Mouse (Mus musculus) cerebellum, adult 9-11 months (tissue): ENCODE measurements at regions not wholly inside any gene's neighbourhood (a gene's known extent, or its start where the extent isn't known, plus 50 kb on each side); places are given as distances from the start of the nearest gene placed in this dataset.
A peak's percentile ranks its signal among the peaks of the same experiment; 100 is the strongest.

Source experiments
- DNase-seq: peaks from one replicate; pipeline ENCODE4 v3.0.0; 2022

DNA sequence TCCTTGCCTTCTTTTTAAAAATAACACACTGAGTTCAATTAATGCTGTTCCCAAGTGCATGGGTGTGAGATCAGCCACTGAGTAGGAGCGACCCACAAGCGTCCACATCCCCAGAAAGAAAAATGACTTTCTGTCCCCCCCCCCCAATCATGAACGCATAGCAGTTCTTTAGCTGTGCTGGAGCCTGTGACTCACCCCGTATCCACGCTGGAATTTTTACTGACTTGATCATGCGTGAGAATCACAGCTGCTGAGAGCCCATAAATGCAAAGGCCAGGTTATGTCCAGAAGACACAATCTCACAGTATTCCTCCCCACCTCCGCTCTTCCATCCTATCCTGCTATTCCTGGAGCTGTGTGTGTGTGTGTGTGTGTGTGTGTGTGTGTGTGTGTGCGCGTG, 53.3 kb downstream of the Fos start:
- DNase-seq, result no peak

DNA sequence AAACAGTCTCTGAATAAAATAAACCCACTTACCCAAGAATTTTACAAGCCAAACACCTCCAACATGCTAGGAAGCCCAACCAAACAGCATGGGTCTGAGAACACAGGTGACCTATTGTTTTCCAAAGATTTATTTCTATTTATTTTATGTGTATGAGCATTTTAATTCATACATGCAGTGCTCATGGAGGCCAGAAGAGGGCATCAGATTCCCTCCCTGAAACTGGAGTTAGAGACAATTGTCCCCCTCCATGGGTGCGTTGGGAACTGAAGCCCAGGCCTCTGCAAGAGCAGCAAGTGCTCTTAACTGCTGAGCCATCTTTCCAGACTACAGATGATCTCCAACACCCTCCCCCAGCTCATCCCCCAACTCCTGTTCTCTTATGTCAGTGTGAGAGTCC, 57.9 kb downstream of the Fos start:
- no peak for DNase-seq

DNA sequence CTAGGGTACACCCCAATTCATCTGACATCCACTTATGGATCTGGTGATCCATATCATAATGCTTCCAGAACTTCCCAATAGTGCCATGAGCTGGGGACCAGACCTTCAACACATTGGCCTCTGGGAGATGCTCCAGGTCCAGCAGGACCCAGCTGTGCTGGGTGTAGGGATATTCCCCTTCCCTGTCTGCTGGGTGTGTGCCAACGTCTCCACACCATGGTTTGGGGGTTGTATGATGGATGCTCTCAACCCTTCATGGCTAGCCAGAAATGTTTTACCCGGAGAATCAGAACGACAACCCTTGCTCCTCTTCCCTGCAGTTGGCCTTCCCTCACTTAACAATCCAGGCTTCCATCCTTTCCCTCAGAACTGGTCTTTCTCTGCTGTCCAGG, 58.5 kb downstream of the Fos start:
- DNase-seq, result no peak

DNA sequence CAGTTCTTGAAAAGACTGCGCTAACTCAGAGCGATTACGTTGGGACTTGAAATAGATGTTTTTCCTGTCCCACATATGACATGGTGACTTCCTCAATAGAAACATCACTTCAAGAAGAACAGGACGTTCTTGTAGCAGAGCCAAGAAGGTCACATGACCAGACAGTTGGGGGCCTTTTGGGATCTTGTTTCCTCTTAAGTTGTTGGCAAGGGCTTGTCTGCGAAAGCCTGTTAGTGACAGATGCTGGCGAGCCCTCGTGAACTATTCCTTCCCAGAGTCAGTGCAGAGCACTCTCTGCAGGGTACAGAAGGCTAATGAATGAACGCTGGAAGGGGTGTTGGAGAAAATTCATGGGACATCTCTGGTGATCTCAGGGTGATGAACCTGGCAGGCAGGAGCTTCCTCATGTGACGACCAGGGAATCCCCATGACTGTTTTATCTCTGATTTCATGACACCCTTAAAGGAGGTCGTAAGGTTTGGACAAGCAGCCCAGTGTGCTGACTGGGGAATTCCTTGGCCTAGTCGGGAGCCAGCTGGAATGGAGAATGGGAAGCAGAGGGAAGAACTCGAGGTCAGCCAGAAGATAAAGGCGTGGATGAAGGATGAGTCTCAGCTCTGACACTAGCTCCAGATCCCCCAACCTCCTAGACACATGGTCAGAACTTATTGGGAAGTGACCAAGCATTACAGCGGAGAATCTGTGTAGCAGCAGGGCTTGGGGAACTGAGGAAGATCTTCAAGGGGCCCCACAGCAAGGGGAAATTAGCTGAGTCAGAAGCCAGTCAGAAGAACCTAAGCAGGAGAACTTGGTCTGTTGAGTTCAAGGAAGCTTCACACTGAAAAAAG, 59.1 kb downstream of the Fos start:
- DNase-seq, result peak; percentile 17

DNA sequence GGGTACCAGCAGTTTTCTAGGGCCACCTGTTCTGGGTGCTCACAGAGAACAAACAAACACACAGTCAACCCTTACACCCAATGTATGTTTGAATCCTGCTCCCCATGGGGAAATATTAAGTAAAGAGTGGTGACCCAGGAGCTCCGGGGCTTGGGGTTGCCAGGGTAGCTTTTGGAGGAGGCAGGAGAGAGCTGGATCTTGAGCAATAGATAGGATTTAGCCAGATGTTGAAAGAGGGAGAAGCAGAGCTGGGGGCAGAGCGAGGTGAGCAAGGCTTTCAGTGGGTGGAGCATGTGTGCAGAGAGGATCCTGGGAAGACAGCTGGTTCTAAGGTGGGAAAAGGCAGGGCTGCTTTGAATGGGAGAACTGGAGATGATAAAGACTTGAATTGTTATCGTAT, 59.9 kb downstream of the Fos start:
- DNase-seq, result no peak

DNA sequence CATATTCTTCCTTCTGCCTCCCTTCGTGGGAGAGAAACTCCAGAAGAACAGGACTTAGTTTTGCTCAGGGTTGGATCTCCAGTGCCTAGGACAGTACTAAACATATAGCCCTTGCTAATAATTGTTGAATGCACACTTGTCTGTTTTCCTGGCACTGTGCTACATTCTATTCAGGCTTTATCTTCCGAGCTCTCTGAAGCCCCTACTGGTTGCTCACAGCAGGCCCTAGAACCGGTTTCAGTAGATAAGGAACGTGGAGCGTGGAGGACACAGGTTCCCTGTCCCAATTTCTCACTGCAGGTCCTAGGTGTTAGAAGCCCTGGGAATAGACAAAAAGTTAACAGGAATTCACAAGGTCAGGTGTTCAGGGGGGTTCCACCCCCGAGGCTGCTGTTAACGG, 59.4 kb upstream of the Jdp2 start:
- no peak for DNase-seq

DNA sequence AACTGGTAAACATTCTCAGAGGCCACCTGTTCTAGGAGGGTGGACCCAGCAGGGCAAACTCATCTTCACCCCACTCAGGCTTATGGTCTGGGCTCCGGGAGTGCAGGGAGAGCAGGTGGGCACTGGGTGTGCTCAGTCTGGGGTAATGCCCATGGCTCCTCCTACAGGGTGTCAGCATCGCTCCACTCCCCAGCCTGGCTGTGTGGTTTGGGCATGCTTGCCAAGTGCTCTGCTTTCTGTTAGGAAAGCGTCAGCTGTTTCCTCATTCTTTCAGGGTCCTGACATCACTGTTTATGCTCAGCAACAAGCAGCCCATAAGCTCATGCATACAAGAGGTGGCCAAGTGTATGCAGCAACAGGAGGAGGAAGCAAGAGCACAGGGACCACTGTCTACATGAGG, 57.7 kb upstream of the Jdp2 start:
- DNase-seq, result no peak

DNA sequence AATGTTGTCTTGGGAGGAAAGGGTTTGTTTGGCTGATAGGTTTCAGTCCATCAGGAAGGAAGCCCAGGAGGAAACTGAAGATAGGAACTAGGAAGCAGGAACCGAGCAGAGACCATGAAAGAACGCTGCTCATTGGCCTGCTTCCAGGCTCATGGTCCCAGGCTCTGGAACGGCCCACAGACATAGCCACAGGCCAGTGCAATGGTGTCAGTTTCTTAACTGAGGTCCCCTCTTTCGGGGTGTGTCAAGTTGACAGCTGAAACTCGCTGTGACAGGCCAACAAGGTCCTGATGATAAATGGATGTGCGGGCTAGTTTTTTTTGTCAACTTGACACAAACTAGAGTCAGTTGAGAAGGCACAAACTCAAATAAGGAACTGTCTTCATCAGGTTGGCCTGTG, 55.9 kb upstream of the Jdp2 start:
- DNase-seq, result no peak

DNA sequence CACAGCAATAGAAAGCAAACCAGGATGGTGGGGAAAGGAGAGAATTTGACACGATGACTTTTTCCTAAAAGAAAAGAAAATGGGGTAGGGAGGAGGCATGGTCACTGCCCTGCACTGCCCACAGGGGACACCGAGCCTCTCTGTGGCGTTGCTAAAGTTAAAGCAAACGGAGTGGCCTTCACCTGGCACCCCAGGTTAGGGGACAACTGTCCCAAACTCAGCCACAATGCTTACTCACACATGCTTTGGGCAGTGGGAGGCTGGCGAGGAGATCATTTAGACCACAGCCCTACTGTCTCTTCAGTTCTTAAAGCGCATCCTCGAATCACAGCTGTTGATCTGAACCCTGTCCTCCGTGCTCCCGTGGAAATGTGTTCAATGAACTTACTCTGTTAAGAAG, 55.3 kb upstream of the Jdp2 start:
- no peak for DNase-seq

DNA sequence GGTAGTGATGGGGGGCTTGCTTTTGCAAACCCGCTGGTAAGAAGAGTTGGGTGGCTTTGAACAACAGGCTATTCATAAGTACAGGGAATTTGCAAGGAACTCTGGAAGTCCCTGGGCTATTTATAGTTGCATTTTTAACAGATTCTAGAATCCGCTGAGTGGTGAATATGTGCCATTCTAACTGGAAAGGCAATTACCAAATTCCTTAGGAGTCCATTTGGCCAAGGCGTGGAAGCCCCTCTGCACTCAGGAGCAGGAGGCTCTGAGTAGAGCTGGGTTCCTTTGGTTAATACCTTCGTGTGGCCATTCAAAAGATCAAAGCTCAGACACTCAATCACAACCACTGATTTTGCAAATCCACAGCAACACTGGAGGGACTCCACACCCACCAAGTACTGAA, 54.0 kb upstream of the Jdp2 start:
- DNase-seq, result no peak

DNA sequence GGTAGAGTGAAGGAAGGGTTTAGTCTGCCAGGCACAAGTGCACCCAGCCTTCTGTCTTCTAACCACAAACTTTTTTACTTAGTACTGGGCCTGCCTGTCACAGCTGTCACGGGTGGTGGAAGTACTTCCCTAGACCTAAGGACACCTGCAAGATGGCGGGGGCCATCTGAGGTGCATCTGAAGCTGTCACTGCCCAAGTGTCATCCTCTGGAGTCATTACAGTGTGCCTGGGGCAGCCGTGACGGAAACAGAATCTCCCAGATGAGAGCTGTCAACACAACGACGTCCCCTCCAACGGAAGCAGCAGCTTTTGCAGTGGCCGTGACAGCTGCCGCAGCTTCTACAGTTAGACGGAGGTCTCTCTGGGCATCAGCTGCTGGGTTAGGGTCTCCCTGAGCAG, 53.1 kb upstream of the Jdp2 start:
- no peak for DNase-seq

DNA sequence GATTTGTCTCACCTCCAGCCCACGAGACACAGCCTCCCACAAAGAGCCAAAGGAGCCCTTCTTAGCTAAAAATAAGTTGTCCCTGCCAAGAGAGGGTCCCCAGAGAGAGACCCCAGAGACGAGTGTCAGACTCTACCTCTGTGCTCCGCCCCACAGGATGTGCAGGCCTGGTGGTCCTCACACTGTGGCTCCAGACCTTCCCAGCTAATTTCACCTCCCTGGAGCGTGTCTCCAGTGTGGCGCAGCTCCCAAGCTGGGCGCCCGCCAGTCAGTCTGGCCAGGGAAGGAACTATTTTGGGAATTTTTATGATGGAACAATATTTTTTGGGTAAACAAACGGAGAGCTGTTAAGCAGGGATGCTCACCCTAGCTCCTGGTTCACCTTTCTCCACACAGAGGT, 50.8 kb upstream of the Jdp2 start:
- DNase-seq, result no peak
